Mouse (Mus musculus): ENCODE results near the gene Rprd2. TPM values are rescaled to one million over a fixed set of nuclear protein-coding genes. Genes with fewer than 3 reads are reported as not detected.
A peak's percentile ranks its signal among the peaks of the same experiment; 100 is the strongest.
"Not testable (repeated sequence)": the region's sequence is repeated elsewhere in the genome, so short reads cannot be mapped to it uniquely, and the experiment has no call there.

Gene Rprd2
- 23.8 and 24.4 TPM in 2 replicates for polyA plus RNA-seq (2015; fragmentation: Nextera tagmentation; extraction: Ambion mirVana)

DNA sequence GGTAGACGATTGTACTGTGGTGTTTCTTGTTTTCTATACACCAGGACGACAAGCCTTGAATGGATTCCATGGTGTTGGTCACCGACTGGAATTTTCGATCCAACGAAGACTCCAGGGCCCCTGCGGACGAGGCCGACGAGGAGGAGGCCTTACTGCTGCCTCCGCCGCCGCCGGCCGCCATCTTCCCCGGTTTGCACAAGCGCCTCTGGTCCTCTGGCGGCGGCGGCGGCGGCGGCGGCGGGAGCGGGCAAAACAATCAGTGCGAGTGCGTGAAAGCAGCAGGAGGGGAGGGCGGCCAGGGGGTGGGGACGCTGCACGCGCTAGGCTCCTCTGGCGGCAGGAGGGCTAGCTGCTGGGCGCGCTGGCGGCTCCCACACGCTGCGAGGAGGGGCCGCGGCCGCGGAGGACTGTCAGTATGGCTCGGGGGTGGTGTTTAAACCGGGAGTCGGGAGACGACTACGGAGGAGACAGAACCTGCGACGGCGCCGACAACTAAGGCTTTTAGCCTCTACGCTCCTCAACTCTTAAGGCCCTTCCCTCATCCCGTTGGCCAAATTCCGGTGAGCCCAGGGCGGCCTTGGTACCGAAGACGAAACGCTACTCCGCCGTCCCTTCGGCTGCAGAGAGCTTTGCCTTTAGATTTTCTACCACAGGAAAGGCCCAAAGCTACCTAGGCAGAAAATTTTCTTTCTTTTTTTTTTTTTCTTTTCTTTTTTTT is at the start of gene Rprd2:
Gene Rprd2, minus strand, starts transcription at position 293 of the 718 bp plus-strand sequence.
- Histone ChIP-seq H3K36me3 (no peaks in the 10 kb centered on the region), H3K9ac (peak within 1 kb of the TSS; percentile 97), H3K27me3 (no peaks in the 10 kb centered on the region), H3K4me1 (replicated peaks) (peaks cover 31% of the 10 kb centered on the region), H3K4me3 (peak within 1 kb of the TSS; percentile 76), H3K9me3 (no peaks in the 10 kb centered on the region), H3K27ac (peak within 1 kb of the TSS; percentile 100), H3K4me2 (peak within 1 kb of the TSS; percentile 60)
- WGBS, result under 1% methylated on average over 60 of the region's 60 CpGs
- peak; percentile 64 for ATAC-seq (ENCODE audit: low FRiP score)

DNA sequence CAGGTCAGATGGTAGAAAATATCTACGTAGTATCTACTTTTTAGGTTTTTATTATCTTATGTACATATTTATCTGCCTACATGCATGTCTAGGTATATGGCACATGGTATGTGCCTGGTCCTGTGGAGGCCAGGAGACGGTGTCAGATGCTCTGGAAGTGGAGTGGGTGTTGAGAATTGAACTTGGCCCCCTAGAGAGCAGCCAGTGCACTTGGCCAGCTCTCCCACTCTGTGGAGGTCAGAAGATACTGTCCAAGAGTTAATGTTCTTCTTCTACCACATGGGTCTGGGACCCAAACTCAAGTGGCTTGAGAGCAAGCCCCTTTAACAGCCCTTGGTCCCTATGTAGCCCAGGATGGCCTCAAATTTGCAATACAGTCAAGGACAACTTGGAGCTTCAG is 48.7 kb upstream of the Rprd2 start:
- Histone ChIP-seq H3K4me2 (no peak overlapping the region), H3K9me3 (no peaks in the 10 kb centered on the region), H3K36me3 (peaks cover 55% of the 10 kb centered on the region), H3K4me3 (no peak overlapping the region), H3K27ac (no peak overlapping the region), H3K27me3 (no peaks in the 10 kb centered on the region), H3K4me1 (replicated peaks) (peaks cover 23% of the 10 kb centered on the region), H3K9ac (no peak overlapping the region)
- ATAC-seq (ENCODE audit: low FRiP score), result no peak
- 96% methylated on average over 2 of the region's 2 CpGs for WGBS

DNA sequence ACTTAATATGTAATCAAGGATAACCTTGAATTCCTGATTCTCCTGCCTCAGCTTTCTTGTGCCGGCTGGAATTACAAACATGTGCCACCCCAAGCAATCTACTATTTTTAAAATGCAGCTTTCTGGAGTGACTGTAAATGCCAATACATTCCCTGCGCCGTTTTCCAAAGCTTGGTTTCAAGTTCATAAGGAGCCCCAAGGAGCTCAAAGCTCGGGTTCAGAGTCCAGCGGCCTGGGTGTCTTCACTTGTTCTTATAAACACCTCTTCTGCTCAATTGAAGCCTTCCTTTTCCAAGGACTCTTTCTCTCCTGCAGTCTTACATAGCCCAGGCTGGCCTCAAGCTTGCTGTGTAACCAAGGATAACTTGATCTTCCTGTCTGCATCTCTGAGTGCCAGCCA is 47.4 kb upstream of the Rprd2 start:
- H3K27me3 ChIP-seq, result no peaks in the 10 kb centered on the region
- no peak overlapping the region for H3K4me2 ChIP-seq
- 90% methylated on average over 5 of the region's 5 CpGs for WGBS
- H3K27ac ChIP-seq, result no peak overlapping the region
- no peak for ATAC-seq (ENCODE audit: low FRiP score)
- H3K9me3 ChIP-seq, result no peaks in the 10 kb centered on the region
- H3K36me3 ChIP-seq, result peaks cover 58% of the 10 kb centered on the region
- peaks cover 18% of the 10 kb centered on the region for H3K4me1 ChIP-seq (replicated peaks)
- H3K9ac ChIP-seq, result no peak overlapping the region
- no peak overlapping the region for H3K4me3 ChIP-seq

GRCm38 (mm10) chr3:95865571-95865970 is 46.9 kb upstream of the Rprd2 start:
- Histone ChIP-seq H3K4me2 (no peak overlapping the region), H3K4me1 (replicated peaks) (peaks cover 13% of the 10 kb centered on the region), H3K4me3 (no peak overlapping the region), H3K9ac (no peak overlapping the region), H3K36me3 (peaks cover 58% of the 10 kb centered on the region), H3K27ac (no peak overlapping the region), H3K9me3 (no peaks in the 10 kb centered on the region), H3K27me3 (no peaks in the 10 kb centered on the region)
- WGBS, result 94% methylated on average over 20 of the region's 20 CpGs
- ATAC-seq (ENCODE audit: low FRiP score), result no peak

- no peak overlapping the region for H3K4me2 ChIP-seq
- 93% methylated on average over 5 of the region's 5 CpGs for WGBS
- H3K36me3 ChIP-seq, result peaks cover 56% of the 10 kb centered on the region
- no peaks in the 10 kb centered on the region for H3K9me3 ChIP-seq
- no peaks in the 10 kb centered on the region for H3K27me3 ChIP-seq
- peaks cover 8% of the 10 kb centered on the region; the same call in 1 of the 2 replicates for H3K4me1 ChIP-seq (replicated peaks)
- H3K27ac ChIP-seq, result no peak overlapping the region
- H3K4me3 ChIP-seq, result no peak overlapping the region
- no peak for ATAC-seq (ENCODE audit: low FRiP score)
- no peak overlapping the region for H3K9ac ChIP-seq
Observed at GRCm38 (mm10) chr3:95865050-95865449, 46.4 kb upstream of the Rprd2 start.

DNA sequence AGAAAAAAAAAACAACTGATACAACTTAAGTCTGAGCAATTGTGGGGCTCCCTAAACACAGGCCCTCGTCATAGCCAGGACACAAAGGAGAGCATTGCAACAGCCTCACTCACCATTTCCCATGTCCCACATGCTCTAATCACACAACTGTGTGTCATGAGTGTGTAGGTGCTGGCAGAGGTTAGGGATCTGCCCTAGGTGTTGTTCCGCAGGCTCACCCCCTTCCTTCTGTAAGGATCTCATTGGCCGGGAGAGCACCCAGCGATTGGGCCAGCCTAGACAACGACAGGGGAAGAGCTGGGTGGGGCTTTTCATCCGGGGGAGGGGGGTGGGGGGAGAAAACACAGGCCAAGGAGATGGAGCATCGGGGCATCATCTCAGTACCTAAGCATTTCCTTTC is 44.9 kb upstream of the Rprd2 start:
- Histone ChIP-seq H3K4me1 (replicated peaks) (no peaks in the 10 kb centered on the region), H3K27ac (no peak overlapping the region), H3K4me2 (no peak overlapping the region), H3K9me3 (no peaks in the 10 kb centered on the region), H3K36me3 (peaks cover 44% of the 10 kb centered on the region), H3K27me3 (no peaks in the 10 kb centered on the region), H3K9ac (no peak overlapping the region), H3K4me3 (no peak overlapping the region)
- 77% methylated on average over 7 of the region's 7 CpGs for WGBS
- ATAC-seq (ENCODE audit: low FRiP score), result no peak

DNA sequence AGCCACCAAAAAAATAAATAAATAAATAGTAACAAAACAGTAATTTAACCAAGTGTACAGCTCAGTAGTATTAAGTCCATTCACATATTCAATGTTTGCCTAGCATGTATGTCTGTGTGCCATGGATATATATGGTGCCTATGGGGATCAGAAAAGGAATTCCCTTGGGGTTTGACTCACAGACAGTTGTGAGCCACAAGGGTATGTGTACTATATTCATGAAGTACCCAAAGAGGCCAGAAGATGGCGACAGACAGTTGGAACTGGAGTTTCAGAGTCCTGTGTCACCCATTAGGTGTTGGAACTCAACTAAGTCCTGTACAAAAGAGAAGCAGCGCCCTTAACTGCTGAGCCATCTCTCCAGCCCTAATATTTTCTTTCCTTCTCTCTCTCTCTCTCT is 43.1 kb upstream of the Rprd2 start:
- H3K27me3 ChIP-seq, result no peaks in the 10 kb centered on the region
- H3K27ac ChIP-seq, result no peak overlapping the region
- H3K36me3 ChIP-seq, result peaks cover 29% of the 10 kb centered on the region
- no peaks in the 10 kb centered on the region for H3K9me3 ChIP-seq
- H3K4me3 ChIP-seq, result no peak overlapping the region
- peak; percentile 36; the same call in 1 of the 2 replicates for ATAC-seq (ENCODE audit: low FRiP score)
- no peaks in the 10 kb centered on the region for H3K4me1 ChIP-seq (replicated peaks)
- no peak overlapping the region for H3K4me2 ChIP-seq
- 49% methylated on average over 2 of the region's 2 CpGs for WGBS
- H3K9ac ChIP-seq, result no peak overlapping the region

GRCm38 (mm10) chr3:95861216-95861615 is 42.6 kb upstream of the Rprd2 start:
- no peak overlapping the region for H3K9ac ChIP-seq
- no peaks in the 10 kb centered on the region for H3K9me3 ChIP-seq
- H3K4me3 ChIP-seq, result no peak overlapping the region
- peaks cover 27% of the 10 kb centered on the region for H3K36me3 ChIP-seq
- peaks cover under 1% of the 10 kb centered on the region; the same call in 1 of the 2 replicates for H3K4me1 ChIP-seq (replicated peaks)
- no peaks in the 10 kb centered on the region for H3K27me3 ChIP-seq
- H3K27ac ChIP-seq, result no peak overlapping the region
- no peak for ATAC-seq (ENCODE audit: low FRiP score)
- H3K4me2 ChIP-seq, result no peak overlapping the region
- 79% methylated on average over 10 of the region's 10 CpGs for WGBS

GRCm38 (mm10) chr3:95860323-95860722 is 41.7 kb upstream of the Rprd2 start:
- WGBS, result 86% methylated on average over 3 of the region's 3 CpGs
- ATAC-seq (ENCODE audit: low FRiP score), result no peak

GRCm38 (mm10) chr3:95858278-95858677 is 39.6 kb upstream of the Rprd2 start:
- ATAC-seq (ENCODE audit: low FRiP score); H3K4me2 ChIP-seq; H3K27me3 ChIP-seq; H3K9ac ChIP-seq; H3K9me3 ChIP-seq; H3K27ac ChIP-seq; H3K4me3 ChIP-seq: not testable (repeated sequence)
- Histone ChIP-seq H3K4me1 (replicated peaks) (peaks cover 12% of the 10 kb centered on the region), H3K36me3 (peaks cover 10% of the 10 kb centered on the region)
- WGBS, result 87% methylated on average over 3 of the region's 3 CpGs

More at GRCm38 (mm10) chr3:95860323-95860722, 41.7 kb upstream of the Rprd2 start:
- no peak overlapping the region for H3K4me3 ChIP-seq
- peaks cover 23% of the 10 kb centered on the region for H3K36me3 ChIP-seq
- no peak overlapping the region for H3K4me2 ChIP-seq
- H3K9me3 ChIP-seq, result no peaks in the 10 kb centered on the region
- H3K27me3 ChIP-seq, result no peaks in the 10 kb centered on the region
- no peak overlapping the region for H3K27ac ChIP-seq
- H3K4me1 ChIP-seq (replicated peaks), result peaks cover 3% of the 10 kb centered on the region; the same call in 1 of the 2 replicates
- H3K9ac ChIP-seq, result no peak overlapping the region

GRCm38 (mm10) chr3:95857050-95857449 is 38.4 kb upstream of the Rprd2 start:
- 91% methylated on average over 1 of the region's 1 CpGs for WGBS
- not testable (repeated sequence) for ATAC-seq (ENCODE audit: low FRiP score)

DNA sequence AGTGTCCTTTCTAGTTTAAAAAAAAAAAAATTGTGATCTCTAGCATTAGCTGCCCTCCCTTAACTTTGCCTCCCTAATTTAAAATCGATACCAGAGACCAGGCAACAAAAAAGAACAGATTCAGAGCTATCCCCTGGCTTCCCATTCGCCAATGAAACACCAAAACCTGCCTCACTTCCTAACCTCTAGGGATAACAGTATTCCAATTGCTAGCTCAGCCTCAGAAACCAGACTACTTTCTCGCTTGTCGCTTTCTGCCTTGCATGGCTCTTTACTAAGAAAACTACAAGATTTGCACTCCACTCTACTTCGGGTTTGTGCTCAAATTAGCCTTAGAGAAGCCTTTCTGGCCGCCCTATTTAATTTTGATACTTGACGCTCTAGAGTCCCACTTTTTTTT is 37.5 kb upstream of the Rprd2 start:
- Histone ChIP-seq H3K9ac (peak overlapping the region; percentile 82), H3K4me2 (peak overlapping the region; percentile 74), H3K27me3 (no peaks in the 10 kb centered on the region), H3K9me3 (no peaks in the 10 kb centered on the region), H3K4me3 (peak overlapping the region; percentile 86), H3K27ac (peak overlapping the region; percentile 83), H3K36me3 (peaks cover 20% of the 10 kb centered on the region), H3K4me1 (replicated peaks) (peaks cover 12% of the 10 kb centered on the region)
- ATAC-seq (ENCODE audit: low FRiP score), result peak; percentile 16; the same call in 1 of the 2 replicates
- WGBS, result 30% methylated on average over 7 of the region's 7 CpGs

More at GRCm38 (mm10) chr3:95857050-95857449, 38.4 kb upstream of the Rprd2 start:
- H3K4me3 ChIP-seq, H3K27me3 ChIP-seq, H3K27ac ChIP-seq, H3K9ac ChIP-seq, H3K4me2 ChIP-seq, H3K9me3 ChIP-seq: not testable (repeated sequence)
- peaks cover 15% of the 10 kb centered on the region for H3K36me3 ChIP-seq
- peaks cover 12% of the 10 kb centered on the region for H3K4me1 ChIP-seq (replicated peaks)
